Mouse (Mus musculus) midbrain, embryonic 15.5 days (tissue): ENCODE measurements around the gene Cyp2t4. TPM values are rescaled to one million over a fixed set of nuclear protein-coding genes. Genes with fewer than 3 reads are reported as not detected.

Source experiments
- ATAC-seq: fragments of 200-750 bp; cut with Nextera tagmentation; replicated peaks from 2 replicates; pipeline ENCODE4 v1.8.0; 2017; ENCODE audit warnings: moderate TSS enrichment
- H3K27ac ChIP-seq: fragments of 300-500 bp; sonication (generic); 2 replicates; pipeline ENCODE4 v1.5.1; 2015; ENCODE audit warnings: mild to moderate bottlenecking, inconsistent platforms
- H3K27me3 ChIP-seq: fragments of 300-500 bp; sonication (generic); replicated peaks from 2 replicates; pipeline ENCODE4 v1.6.1; 2015; ENCODE audit warnings: inconsistent platforms
- H3K36me3 ChIP-seq: fragments of 300-500 bp; sonication (generic); replicated peaks from 2 replicates; pipeline ENCODE4 v1.6.1; 2015; ENCODE audit warnings: inconsistent platforms
- H3K4me1 ChIP-seq: fragments of 300-500 bp; sonication (generic); 2 replicates; pipeline ENCODE4 v1.6.1; 2015; ENCODE audit warnings: inconsistent platforms
- H3K4me2 ChIP-seq: fragments of 300-500 bp; sonication (generic); 2 replicates; pipeline ENCODE4 v1.6.1; 2015; ENCODE audit warnings: inconsistent platforms, mild to moderate bottlenecking, moderate library complexity
- H3K4me3 ChIP-seq: fragments of 300-500 bp; sonication (generic); 2 replicates; pipeline ENCODE4 v1.5.1; 2015; ENCODE audit warnings: mild to moderate bottlenecking, inconsistent platforms
- H3K9ac ChIP-seq: fragments of 300-500 bp; sonication (generic); 2 replicates; pipeline ENCODE4 v1.6.1; 2015; ENCODE audit warnings: mild to moderate bottlenecking, inconsistent platforms
- H3K9me3 ChIP-seq: fragments of 300-500 bp; sonication (generic); 2 replicates; pipeline ENCODE4 v1.6.1; 2016; ENCODE audit warnings: inconsistent platforms
- WGBS: fragments of 180-500 bp; shearing (Covaris S2); methylation state at CpG from one replicate; pipeline ENCODE4 v1.1.7; 2015; ENCODE audit warnings: mixed read lengths; 5-methylcytosine and 5-hydroxymethylcytosine counted together
- polyA plus RNA-seq: library from polyadenylated mRNA; unstranded; fragments of >200 nt; fragmentation: Nextera tagmentation; extraction: Ambion mirVana; gene quantifications from 2 replicates; pipeline ENCODE4 v1.2.1, GENCODE M21; 2015

Gene Cyp2t4
- polyA plus RNA-seq, 1 experiment from 2014 or later, result not detected

- no peaks in the 10 kb centered on the region for H3K27me3 ChIP-seq
- ATAC-seq, result no peak
- 89% methylated on average over 22 of the region's 22 CpGs for WGBS
Observed at GRCm38 (mm10) chr7:27130521-27131370, 22.8 kb upstream of the Cyp2t4 start.

DNA sequence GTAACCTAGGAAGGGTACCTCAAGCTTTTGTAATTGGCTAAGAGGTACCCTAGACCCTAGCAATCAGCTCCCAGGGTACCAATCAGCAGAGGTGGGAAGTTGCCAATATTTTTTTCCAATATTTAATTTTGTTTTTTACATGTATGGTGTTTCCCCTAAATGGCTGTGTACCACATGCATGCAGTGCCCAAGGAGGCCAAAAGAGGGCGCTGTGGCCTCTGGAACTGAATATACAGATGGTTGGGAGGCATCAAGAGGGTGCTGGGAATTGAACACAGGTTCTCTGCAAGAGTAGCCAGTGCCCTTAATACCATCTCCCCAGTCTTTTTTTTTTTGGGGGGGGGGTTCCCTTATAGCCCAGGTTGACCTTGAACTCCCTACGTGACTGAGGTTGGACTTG, 22.1 kb upstream of the Cyp2t4 start:
- H3K9ac ChIP-seq, result no peak overlapping the region
- 54% methylated on average over 2 of the region's 2 CpGs for WGBS
- H3K27ac ChIP-seq, result no peak overlapping the region
- H3K36me3 ChIP-seq, result no peaks in the 10 kb centered on the region
- H3K9me3 ChIP-seq, result no peaks in the 10 kb centered on the region
- no peak overlapping the region for H3K4me2 ChIP-seq
- H3K4me1 ChIP-seq, result no peaks in the 10 kb centered on the region
- H3K27me3 ChIP-seq, result no peaks in the 10 kb centered on the region
- ATAC-seq, result no peak
- H3K4me3 ChIP-seq, result no peak overlapping the region

More at GRCm38 (mm10) chr7:27130521-27131370, 22.8 kb upstream of the Cyp2t4 start:
- no peak overlapping the region for H3K4me2 ChIP-seq
- H3K4me3 ChIP-seq, result no peak overlapping the region
- no peaks in the 10 kb centered on the region for H3K4me1 ChIP-seq
- no peaks in the 10 kb centered on the region for H3K36me3 ChIP-seq
- no peak overlapping the region for H3K27ac ChIP-seq
- H3K9ac ChIP-seq, result no peak overlapping the region
- no peaks in the 10 kb centered on the region for H3K9me3 ChIP-seq

DNA sequence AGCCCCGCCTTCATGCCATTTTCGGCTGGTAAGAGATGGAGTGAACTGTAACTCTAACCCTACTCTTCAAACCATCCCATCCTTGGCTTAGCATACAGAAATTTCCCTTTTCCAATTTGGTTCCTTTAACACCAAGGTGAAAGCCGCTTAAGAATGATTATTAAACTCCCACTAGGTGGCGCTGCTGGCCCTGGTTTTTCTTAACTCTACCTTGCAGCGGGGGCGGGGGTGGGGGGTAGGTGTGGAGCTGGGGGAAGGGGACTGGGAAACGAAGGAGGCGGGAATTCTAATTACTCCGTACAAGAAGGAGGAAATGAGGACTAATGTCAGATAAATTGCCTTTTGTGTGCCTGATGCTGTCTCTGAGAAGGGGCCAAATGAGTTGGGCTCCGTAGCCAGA, 20.9 kb upstream of the Cyp2t4 start:
- no peak overlapping the region for H3K4me2 ChIP-seq
- WGBS, result 15% methylated on average over 10 of the region's 10 CpGs
- H3K4me1 ChIP-seq, result no peaks in the 10 kb centered on the region
- no peak overlapping the region for H3K4me3 ChIP-seq
- no peaks in the 10 kb centered on the region for H3K36me3 ChIP-seq
- no peak overlapping the region for H3K9ac ChIP-seq
- no peak overlapping the region for H3K27ac ChIP-seq
- no peaks in the 10 kb centered on the region for H3K9me3 ChIP-seq
- H3K27me3 ChIP-seq, result no peaks in the 10 kb centered on the region
- no peak for ATAC-seq

GRCm38 (mm10) chr7:27133156-27133555, 20.4 kb upstream of the Cyp2t4 start:
- no peak overlapping the region for H3K9ac ChIP-seq
- H3K4me1 ChIP-seq, result no peaks in the 10 kb centered on the region
- no peaks in the 10 kb centered on the region for H3K36me3 ChIP-seq
- H3K4me3 ChIP-seq, result no peak overlapping the region
- no peaks in the 10 kb centered on the region for H3K27me3 ChIP-seq
- no peak overlapping the region for H3K4me2 ChIP-seq
- no peaks in the 10 kb centered on the region for H3K9me3 ChIP-seq
- no peak overlapping the region for H3K27ac ChIP-seq
- 69% methylated on average over 12 of the region's 12 CpGs for WGBS
- no peak for ATAC-seq

GRCm38 (mm10) chr7:27133757-27134156, 19.8 kb upstream of the Cyp2t4 start:
- Histone ChIP-seq H3K27ac (no peak overlapping the region), H3K4me3 (no peak overlapping the region), H3K36me3 (no peaks in the 10 kb centered on the region), H3K9ac (no peak overlapping the region), H3K4me1 (no peaks in the 10 kb centered on the region), H3K9me3 (no peaks in the 10 kb centered on the region), H3K27me3 (no peaks in the 10 kb centered on the region), H3K4me2 (no peak overlapping the region)
- WGBS, result 82% methylated on average over 4 of the region's 4 CpGs
- ATAC-seq, result no peak

DNA sequence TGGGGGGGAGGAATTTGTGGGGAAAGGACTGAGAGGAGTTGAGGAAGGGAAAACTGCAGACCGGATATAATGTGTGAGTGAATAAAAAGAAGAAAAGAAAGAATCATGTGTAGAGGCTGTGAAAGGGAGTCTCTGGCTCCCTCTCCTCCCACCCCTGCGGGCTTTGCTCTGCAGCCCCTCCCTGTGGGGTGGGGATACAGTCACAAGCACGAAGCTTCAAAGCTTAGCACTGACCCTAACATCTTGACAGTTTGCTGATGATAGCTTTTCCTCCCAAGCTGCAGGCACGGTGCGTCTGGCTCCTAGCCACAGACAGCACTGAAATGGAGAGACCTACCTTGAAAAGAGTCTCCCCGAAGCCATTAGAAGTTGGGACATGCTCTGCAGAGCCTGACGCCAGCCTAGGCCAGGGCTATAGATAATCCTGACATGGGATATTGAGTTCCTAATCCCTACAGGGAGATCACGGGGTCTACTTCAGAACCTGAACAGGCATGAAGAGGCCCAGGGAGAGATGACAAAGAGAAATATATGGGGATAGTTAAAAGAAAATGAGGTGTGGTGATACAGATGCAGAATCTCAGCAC, 17.0 kb upstream of the Cyp2t4 start:
- H3K4me3 ChIP-seq, result no peak overlapping the region
- H3K27me3 ChIP-seq, result no peaks in the 10 kb centered on the region
- H3K27ac ChIP-seq, result no peak overlapping the region
- WGBS, result 58% methylated on average over 8 of the region's 8 CpGs
- ATAC-seq, result no peak
- no peak overlapping the region for H3K9ac ChIP-seq
- no peaks in the 10 kb centered on the region for H3K9me3 ChIP-seq
- H3K36me3 ChIP-seq, result no peaks in the 10 kb centered on the region
- no peak overlapping the region for H3K4me2 ChIP-seq
- H3K4me1 ChIP-seq, result no peaks in the 10 kb centered on the region

DNA sequence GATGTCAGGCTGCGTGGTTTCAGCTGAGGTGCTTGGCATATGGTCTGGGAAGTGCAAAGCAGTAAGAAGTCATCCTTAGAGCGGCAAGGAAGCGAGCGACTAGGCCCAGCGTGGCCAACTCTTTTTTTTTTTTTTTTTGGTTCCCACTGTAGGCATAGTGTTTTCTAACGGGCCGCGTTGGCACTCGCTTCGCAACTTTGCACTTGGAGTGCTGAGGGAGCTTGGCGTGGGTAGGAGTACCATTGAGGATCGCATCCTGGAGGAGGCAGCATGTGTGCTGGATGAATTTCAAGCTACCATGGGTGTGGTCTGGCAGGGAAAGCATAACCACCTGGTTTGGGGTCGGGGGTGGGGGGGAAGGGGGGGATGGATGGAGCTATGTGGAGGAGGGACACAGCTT, 2.5 kb downstream of the Cyp2t4 start:
- H3K27ac ChIP-seq, result no peak overlapping the region
- WGBS, result 86% methylated on average over 13 of the region's 13 CpGs
- no peak for ATAC-seq
- H3K36me3 ChIP-seq, result peaks cover 9% of the 10 kb centered on the region
- H3K4me3 ChIP-seq, result no peak overlapping the region
- H3K4me2 ChIP-seq, result no peak overlapping the region
- no peaks in the 10 kb centered on the region for H3K27me3 ChIP-seq
- peaks cover 15% of the 10 kb centered on the region for H3K4me1 ChIP-seq
- no peak overlapping the region for H3K9ac ChIP-seq
- H3K9me3 ChIP-seq, result no peaks in the 10 kb centered on the region

GRCm38 (mm10) chr7:27158171-27158570, 4.7 kb downstream of the Cyp2t4 start:
- Histone ChIP-seq H3K9ac (no peak overlapping the region), H3K27ac (no peak overlapping the region), H3K27me3 (no peaks in the 10 kb centered on the region), H3K36me3 (peaks cover 9% of the 10 kb centered on the region), H3K4me3 (no peak overlapping the region), H3K9me3 (no peaks in the 10 kb centered on the region), H3K4me2 (no peak overlapping the region), H3K4me1 (peaks cover 37% of the 10 kb centered on the region)
- no peak for ATAC-seq
- WGBS, result 95% methylated on average over 9 of the region's 9 CpGs

DNA sequence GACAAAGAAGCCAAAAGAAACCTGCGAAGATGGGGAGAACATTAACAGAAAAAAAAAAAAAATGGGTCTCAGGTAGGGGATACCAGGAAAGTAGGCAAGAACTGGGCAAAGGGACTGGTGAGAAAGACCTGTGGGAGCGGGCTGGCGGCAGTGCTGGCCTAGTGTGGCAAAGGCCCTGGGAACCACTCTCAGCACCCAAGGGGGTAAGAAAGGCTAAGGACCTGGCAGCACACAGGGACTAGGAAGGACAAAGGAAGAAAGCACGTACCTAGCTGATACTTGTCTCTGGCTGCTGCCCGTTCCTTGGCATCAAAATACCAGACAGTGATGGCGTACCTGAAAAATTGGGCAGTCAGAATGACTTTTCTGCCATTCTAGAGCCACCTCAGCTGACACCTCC, 5.7 kb downstream of the Cyp2t4 start:
- ATAC-seq, result no peak
- Histone ChIP-seq H3K36me3 (peaks cover 9% of the 10 kb centered on the region), H3K27me3 (no peaks in the 10 kb centered on the region), H3K9me3 (no peaks in the 10 kb centered on the region), H3K4me1 (peaks cover 47% of the 10 kb centered on the region), H3K27ac (no peak overlapping the region), H3K9ac (no peak overlapping the region), H3K4me3 (no peak overlapping the region), H3K4me2 (no peak overlapping the region)
- 94% methylated on average over 6 of the region's 6 CpGs for WGBS

GRCm38 (mm10) chr7:27159882-27160281, 6.4 kb downstream of the Cyp2t4 start:
- Histone ChIP-seq H3K9ac (no peak overlapping the region), H3K9me3 (no peaks in the 10 kb centered on the region), H3K36me3 (peaks cover 9% of the 10 kb centered on the region), H3K27me3 (no peaks in the 10 kb centered on the region), H3K4me1 (peaks cover 54% of the 10 kb centered on the region), H3K4me2 (peak overlapping the region; percentile 4; the same call in 1 of the 2 replicates), H3K4me3 (no peak overlapping the region), H3K27ac (peak overlapping the region; percentile 49; the same call in 1 of the 2 replicates)
- peak; percentile 86 for ATAC-seq
- 13% methylated on average over 8 of the region's 8 CpGs for WGBS

DNA sequence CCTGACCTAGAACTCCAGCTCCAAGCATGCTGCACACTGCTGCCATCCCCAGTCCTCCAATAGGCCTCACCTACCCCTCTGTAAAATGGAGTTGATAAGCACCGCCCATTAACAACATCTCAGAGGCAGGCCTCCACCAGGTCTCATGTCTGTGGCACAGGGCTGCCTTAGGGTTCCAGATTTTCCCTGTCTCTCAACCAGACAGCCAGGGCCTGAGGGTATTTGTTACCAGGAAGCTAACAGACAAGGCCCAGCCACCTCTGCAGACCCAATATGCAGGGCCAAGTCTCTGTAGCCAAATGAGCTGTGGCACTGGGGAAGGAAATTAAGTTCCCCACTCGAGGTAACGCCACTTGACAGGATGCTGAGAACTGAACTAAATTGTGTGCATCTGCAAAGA, 7.4 kb downstream of the Cyp2t4 start:
- H3K27me3 ChIP-seq, result no peaks in the 10 kb centered on the region
- H3K27ac ChIP-seq, result no peak overlapping the region
- ATAC-seq, result no peak
- H3K4me3 ChIP-seq, result no peak overlapping the region
- H3K4me1 ChIP-seq, result peaks cover 63% of the 10 kb centered on the region
- H3K9me3 ChIP-seq, result no peaks in the 10 kb centered on the region
- H3K9ac ChIP-seq, result no peak overlapping the region
- H3K4me2 ChIP-seq, result no peak overlapping the region
- WGBS, result 85% methylated on average over 3 of the region's 3 CpGs
- H3K36me3 ChIP-seq, result peaks cover 9% of the 10 kb centered on the region

- Histone ChIP-seq H3K9me3 (no peaks in the 10 kb centered on the region), H3K27ac (no peak overlapping the region), H3K9ac (no peak overlapping the region), H3K4me1 (peaks cover 63% of the 10 kb centered on the region), H3K27me3 (no peaks in the 10 kb centered on the region), H3K4me3 (no peak overlapping the region), H3K36me3 (peaks cover 9% of the 10 kb centered on the region), H3K4me2 (no peak overlapping the region)
- WGBS, result 88% methylated on average over 4 of the region's 4 CpGs
- ATAC-seq, result no peak
Observed at GRCm38 (mm10) chr7:27161744-27162143, 8.2 kb downstream of the Cyp2t4 start.
